Mouse (Mus musculus) ES-Bruce4 (cell line): Measurements from ENCODE around the gene Gnat1.

Experiments used
- CTCF ChIP-seq: IDR thresholded peaks from one replicate; pipeline ENCODE4 v1.8.1; 2011; ENCODE audit warnings: low read depth, low read length
- EP300 ChIP-seq: IDR thresholded peaks from 2 replicates; pipeline ENCODE4 v1.6.1; 2011; ENCODE audit warnings: low read depth, low read length; ENCODE audit not compliant: insufficient read depth
- POLR2A ChIP-seq: IDR thresholded peaks from one replicate; pipeline ENCODE4 v1.8.1; 2011; ENCODE audit warnings: low read length; ENCODE audit not compliant: insufficient read depth

GRCm38 (mm10) chr9:107688939-107689338, 9.4 kb upstream of the Gnat1 start:
- TF ChIP-seq EP300 (no peak), CTCF (no peak), POLR2A (no peak)
